Mouse (Mus musculus): ENCODE results near the gene Nat14. TPM values are rescaled to one million over a fixed set of nuclear protein-coding genes. Genes with fewer than 3 reads are reported as not detected.

Gene Nat14
- polyA plus RNA-seq, 1 experiment from 2014 or later, result 4.9 TPM

DNA sequence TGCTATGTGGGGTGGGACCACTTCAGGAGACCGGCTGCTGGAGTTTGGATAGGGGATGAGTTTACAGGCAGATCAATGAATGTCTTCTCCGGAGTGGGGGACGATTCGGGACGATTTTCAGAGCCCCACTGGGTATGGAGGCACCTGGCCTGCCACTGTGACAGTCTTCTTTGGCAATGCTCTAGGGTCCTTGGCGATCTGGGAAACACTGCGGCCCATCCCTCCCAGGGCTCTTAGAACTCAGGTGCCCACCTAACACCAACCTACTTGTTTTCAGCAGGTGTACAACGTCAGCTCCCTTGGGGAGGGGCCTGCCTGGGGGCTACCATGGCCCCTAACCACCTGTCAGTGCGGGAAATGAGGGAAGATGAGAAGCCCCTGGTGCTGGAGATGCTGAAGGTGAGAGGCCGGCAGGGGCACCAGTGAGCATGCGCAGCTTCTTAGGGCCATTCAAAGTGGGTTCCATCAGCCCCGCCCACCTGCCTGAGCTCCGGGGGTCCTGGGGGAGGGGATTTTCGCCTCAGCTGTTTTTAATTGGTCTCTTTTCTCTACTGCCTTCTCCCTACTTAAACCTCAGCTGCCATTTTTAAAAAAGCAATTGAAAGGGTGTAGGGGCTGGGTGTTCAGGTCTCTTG, 1.2 kb downstream of the Nat14 start:
- H3K36me3 ChIP-seq, result peaks cover 37% of the 10 kb centered on the region
- peak overlapping the region; percentile 56 for H3K4me3 ChIP-seq
- 1% methylated on average over 14 of the region's 14 CpGs for WGBS
- H3K9me3 ChIP-seq (replicated peaks), result 0 out of 2 replicates have a peak, but pooled peaks cover 1% of the 10 kb centered on the region
- H3K4me1 ChIP-seq, result peaks cover 84% of the 10 kb centered on the region
- peak overlapping the region; percentile 89 for H3K27ac ChIP-seq
- DNase-seq (ENCODE audit: low spot score), result peak; percentile 87
- no peaks in the 10 kb centered on the region for H3K27me3 ChIP-seq (ENCODE audit: low read depth, poor library complexity, severe bottlenecking)

DNA sequence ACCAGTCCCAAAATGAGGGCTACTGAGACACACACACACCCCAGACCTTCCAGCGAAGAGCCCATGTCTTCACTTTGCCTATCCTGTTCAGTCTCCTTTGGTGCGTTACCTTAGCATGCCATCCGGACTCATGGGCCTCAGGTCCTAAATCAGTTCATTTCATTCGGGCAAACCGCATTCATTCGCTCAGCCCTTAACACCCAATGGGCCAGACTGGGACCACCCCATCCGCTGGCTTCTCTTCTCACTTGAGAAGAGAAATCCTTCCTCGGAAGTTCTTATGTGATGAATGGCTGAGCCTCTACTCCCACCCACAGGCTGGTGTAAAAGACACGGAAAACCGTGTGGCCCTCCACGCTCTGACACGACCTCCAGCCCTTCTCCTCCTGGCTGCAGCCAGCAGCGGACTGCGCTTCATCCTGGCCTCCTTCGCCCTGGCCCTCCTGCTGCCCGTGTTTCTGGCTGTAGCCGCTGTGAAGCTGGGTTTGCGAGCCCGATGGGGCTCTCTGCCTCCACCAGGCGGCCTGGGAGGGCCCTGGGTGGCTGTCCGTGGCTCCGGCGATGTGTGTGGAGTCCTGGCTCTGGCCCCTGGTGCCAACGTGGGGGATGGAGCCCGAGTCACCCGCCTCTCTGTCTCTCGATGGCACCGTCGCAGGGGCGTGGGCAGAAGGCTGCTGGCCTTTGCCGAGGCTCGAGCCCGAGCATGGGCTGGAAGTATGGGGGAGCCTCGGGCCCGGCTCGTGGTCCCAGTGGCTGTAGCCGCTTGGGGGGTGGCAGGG, 1.9 kb downstream of the Nat14 start:
- Histone ChIP-seq H3K36me3 (peaks cover 30% of the 10 kb centered on the region), H3K9me3 (replicated peaks) (0 out of 2 replicates have a peak, but pooled peaks cover 1% of the 10 kb centered on the region), H3K27me3 (ENCODE audit: low read depth, poor library complexity, severe bottlenecking) (no peaks in the 10 kb centered on the region), H3K4me3 (peak overlapping the region; percentile 56), H3K4me1 (peaks cover 87% of the 10 kb centered on the region), H3K27ac (peak overlapping the region; percentile 89)
- peak; percentile 69 for DNase-seq (ENCODE audit: low spot score)
- 3% methylated on average over 37 of the region's 37 CpGs for WGBS

DNA sequence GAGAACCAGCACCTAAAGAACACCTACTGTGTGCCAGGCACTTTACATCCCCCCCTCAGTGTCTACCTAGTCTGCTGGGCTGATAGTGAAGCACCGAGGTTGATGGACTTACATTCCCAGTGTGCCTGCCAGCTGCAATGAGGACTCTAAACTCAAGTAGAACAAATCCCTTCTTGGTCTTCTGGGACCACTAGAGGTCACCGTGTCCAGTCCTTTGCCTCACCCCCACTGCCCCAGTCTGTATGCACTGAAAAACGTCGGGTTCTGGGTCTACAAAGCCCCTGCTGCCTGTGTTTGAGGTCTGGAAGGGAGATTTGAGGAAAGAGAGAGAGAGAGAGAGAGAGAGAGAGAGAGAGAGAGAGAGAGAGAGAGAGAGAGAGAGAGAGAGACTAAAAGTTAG, 2.7 kb downstream of the Nat14 start:
- Histone ChIP-seq H3K27ac (peak overlapping the region; percentile 89), H3K36me3 (peaks cover 23% of the 10 kb centered on the region), H3K27me3 (ENCODE audit: low read depth, poor library complexity, severe bottlenecking) (no peaks in the 10 kb centered on the region), H3K4me1 (peaks cover 87% of the 10 kb centered on the region), H3K9me3 (replicated peaks) (0 out of 2 replicates have a peak, but pooled peaks cover 1% of the 10 kb centered on the region), H3K4me3 (peak overlapping the region; percentile 56)
- DNase-seq (ENCODE audit: low spot score), result peak; percentile 51
- 2% methylated on average over 4 of the region's 4 CpGs for WGBS

DNA sequence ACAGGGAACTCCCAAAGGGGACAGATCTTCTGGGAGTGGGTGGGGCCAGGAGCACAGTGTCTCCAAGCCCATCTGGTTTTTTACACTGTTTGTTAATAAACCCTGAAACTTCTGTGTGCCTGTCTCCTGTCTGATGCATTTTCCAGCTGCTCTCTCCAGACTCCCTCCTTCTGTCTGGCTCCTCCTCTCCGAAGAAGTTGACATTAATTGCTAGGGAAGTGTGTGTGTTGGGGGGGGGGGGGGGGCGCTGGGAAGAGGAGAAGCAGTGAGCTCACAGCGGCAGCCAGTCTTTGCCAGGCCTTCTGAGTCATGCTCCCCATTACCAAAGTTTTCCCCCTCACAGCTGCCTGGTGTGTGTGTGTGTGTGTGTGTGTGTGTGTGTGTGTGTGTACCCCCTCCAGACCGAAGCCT, 3.1 kb downstream of the Nat14 start:
- peak overlapping the region; percentile 89 for H3K27ac ChIP-seq
- peak overlapping the region; percentile 56 for H3K4me3 ChIP-seq
- peaks cover 85% of the 10 kb centered on the region for H3K4me1 ChIP-seq
- 6% methylated on average over 3 of the region's 4 CpGs for WGBS
- H3K9me3 ChIP-seq (replicated peaks), result 0 out of 2 replicates have a peak, but pooled peaks cover 1% of the 10 kb centered on the region
- DNase-seq (ENCODE audit: low spot score), result peak; percentile 63
- H3K36me3 ChIP-seq, result peaks cover 19% of the 10 kb centered on the region
- H3K27me3 ChIP-seq (ENCODE audit: low read depth, poor library complexity, severe bottlenecking), result no peaks in the 10 kb centered on the region

DNA sequence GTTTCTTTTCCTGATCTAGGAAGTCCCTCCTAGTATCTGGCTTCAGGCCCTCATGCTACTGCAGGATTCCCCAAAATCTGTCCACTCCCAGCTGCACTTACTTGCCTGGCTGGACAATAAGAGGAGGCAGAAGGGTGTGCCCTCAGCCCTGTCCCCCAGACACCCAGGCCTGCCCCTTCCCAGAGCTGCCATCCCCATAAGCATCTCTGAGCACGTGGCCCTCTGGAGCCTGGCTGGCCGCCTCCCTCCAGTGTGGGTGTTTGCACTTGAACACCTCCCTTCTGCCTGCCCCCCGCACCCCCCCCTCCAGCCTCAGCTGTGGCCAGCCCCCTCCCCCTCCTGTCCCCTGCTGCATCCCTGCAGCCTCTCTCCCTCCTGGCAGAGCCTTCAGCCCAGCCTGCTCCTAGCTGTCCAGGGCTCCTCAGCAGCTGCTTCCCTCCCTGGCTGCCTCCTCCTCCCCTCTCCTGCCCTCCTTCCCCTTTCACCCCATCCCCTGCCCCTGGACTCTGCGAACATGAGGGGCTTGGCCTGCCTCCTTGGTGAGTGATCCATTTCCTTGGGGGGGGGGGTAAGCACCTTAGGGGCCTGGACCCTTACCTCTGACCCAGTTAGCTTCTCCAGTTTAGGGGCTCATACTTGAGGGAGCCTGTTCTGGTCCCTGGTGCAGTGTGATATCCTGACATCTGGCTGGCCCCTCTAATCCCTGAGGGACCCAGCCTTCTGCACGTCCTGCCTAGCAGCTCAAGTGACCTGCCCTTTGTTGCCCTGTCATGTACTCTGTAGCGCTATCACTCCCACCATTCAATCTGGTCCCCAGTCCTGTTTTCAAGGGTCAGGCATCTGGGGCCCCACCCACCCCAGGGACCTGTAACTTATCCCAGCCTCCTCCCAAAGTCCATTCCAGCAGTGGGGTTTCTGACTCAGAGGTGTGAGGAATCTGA, 3.9 kb downstream of the Nat14 start, which contains the start of gene Ssc5d:
Gene Ssc5d (plus strand): TSS at position 345 of the 941 bp plus-strand sequence.
- peaks cover 77% of the 10 kb centered on the region for H3K4me1 ChIP-seq
- peak within 1 kb of the TSS; percentile 56 for H3K4me3 ChIP-seq
- H3K9me3 ChIP-seq (replicated peaks), result no peaks in the 10 kb centered on the region
- H3K36me3 ChIP-seq, result peaks cover 11% of the 10 kb centered on the region
- 11% methylated on average over 6 of the region's 6 CpGs for WGBS
- peak; percentile 60 for DNase-seq (ENCODE audit: low spot score)
- no peaks in the 10 kb centered on the region for H3K27me3 ChIP-seq (ENCODE audit: low read depth, poor library complexity, severe bottlenecking)
- H3K27ac ChIP-seq, result peak within 1 kb of the TSS; percentile 89

DNA sequence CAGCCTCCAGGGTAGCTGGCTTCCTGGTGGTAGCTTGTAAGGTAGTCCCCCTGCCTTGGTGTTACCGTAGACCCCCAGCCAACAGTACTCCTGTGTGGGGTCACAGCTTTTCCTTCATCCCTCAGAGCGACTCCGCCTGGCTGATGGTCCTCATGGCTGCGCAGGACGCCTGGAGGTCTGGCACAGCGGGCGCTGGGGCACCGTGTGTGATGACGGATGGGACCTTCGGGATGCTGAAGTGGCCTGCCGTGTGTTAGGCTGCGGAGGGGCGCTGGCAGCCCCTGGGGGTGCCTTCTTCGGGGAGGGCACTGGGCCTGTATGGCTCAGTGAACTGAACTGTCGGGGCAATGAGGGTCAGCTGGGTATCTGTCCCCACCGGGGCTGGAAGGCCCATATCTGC, 5.0 kb downstream of the Nat14 start:
- peak overlapping the region; percentile 9; the same call in 1 of the 2 replicates for H3K4me3 ChIP-seq
- no peaks in the 10 kb centered on the region for H3K9me3 ChIP-seq (replicated peaks)
- H3K4me1 ChIP-seq, result peaks cover 66% of the 10 kb centered on the region
- H3K27me3 ChIP-seq (ENCODE audit: low read depth, poor library complexity, severe bottlenecking), result no peaks in the 10 kb centered on the region
- no peak for DNase-seq (ENCODE audit: low spot score)
- WGBS, result 66% methylated on average over 16 of the region's 16 CpGs
- H3K36me3 ChIP-seq, result no peaks in the 10 kb centered on the region
- H3K27ac ChIP-seq, result peak overlapping the region; percentile 89

DNA sequence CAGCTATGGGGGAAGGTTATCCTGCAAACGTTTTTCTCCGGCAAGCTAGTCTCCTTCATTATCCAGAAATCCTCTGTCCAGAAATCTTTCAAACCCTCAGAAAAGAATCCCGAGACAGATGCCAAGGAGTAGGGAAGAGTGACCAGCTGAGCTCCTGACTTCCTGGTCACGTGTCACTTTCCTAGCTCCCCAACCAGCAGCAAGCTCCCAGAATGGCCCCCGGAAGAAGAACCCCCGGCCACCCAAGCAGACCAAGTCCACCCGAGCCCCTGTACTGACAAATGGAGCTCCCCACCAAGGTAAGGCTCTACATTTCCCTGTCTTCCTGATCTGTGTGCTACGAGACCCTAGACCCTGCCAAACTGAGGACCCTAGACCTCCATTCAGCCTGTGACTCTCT, 5.9 kb downstream of the Nat14 start:
- H3K4me1 ChIP-seq, result peaks cover 57% of the 10 kb centered on the region
- H3K27me3 ChIP-seq (ENCODE audit: low read depth, poor library complexity, severe bottlenecking), result no peaks in the 10 kb centered on the region
- no peaks in the 10 kb centered on the region for H3K36me3 ChIP-seq
- no peaks in the 10 kb centered on the region for H3K9me3 ChIP-seq (replicated peaks)
- no peak overlapping the region for H3K4me3 ChIP-seq
- peak overlapping the region; percentile 89 for H3K27ac ChIP-seq
- WGBS, result 66% methylated on average over 8 of the region's 8 CpGs
- no peak for DNase-seq (ENCODE audit: low spot score)

DNA sequence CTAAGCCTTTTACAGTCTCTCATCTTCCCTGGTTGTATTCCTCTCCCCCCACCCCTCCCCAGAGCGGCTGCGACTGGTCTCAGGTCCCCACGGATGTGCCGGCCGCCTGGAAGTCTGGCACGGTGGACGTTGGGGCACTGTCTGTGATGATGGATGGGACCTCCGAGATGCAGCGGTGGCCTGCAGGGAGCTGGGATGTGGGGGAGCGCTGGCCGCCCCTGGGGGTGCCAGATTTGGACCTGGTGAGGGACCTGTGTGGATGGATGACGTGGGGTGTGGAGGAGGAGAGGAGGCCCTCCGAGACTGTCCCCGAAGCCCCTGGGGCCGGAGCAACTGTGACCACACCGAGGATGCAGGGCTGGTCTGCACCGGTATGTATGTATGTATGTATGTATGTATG, 6.5 kb downstream of the Nat14 start:
- no peak for DNase-seq (ENCODE audit: low spot score)
- no peaks in the 10 kb centered on the region for H3K9me3 ChIP-seq (replicated peaks)
- H3K4me1 ChIP-seq, result peaks cover 51% of the 10 kb centered on the region
- no peaks in the 10 kb centered on the region for H3K27me3 ChIP-seq (ENCODE audit: low read depth, poor library complexity, severe bottlenecking)
- H3K4me3 ChIP-seq, result no peak overlapping the region
- H3K27ac ChIP-seq, result peak overlapping the region; percentile 39; the same call in 1 of the 2 replicates
- WGBS, result 61% methylated on average over 17 of the region's 17 CpGs
- no peaks in the 10 kb centered on the region for H3K36me3 ChIP-seq

DNA sequence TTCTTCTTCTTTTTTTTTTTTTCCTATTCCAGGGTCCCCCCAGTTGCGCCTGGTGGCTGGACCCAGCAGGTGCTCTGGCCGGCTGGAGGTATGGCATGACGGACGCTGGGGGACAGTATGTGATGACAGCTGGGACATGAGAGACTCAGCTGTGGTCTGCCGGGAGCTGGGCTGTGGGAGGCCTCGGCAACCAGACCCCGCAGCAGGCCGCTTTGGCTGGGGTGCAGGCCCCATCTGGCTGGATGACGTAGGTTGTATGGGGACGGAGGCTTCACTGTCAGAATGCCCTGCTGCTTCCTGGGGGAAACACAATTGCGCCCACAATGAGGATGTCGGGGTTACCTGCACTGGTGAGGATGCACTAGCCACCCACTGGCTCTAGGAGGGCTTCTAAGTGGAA, 11.3 kb downstream of the Nat14 start:
- WGBS, result 78% methylated on average over 12 of the region's 12 CpGs
- no peak for DNase-seq (ENCODE audit: low spot score)
- H3K27ac ChIP-seq, result no peak overlapping the region
- H3K27me3 ChIP-seq (ENCODE audit: low read depth, poor library complexity, severe bottlenecking), result no peaks in the 10 kb centered on the region
- peaks cover 3% of the 10 kb centered on the region; the same call in 1 of the 2 replicates for H3K4me1 ChIP-seq
- H3K36me3 ChIP-seq, result no peaks in the 10 kb centered on the region
- H3K4me3 ChIP-seq, result no peak overlapping the region
- no peaks in the 10 kb centered on the region for H3K9me3 ChIP-seq (replicated peaks)

DNA sequence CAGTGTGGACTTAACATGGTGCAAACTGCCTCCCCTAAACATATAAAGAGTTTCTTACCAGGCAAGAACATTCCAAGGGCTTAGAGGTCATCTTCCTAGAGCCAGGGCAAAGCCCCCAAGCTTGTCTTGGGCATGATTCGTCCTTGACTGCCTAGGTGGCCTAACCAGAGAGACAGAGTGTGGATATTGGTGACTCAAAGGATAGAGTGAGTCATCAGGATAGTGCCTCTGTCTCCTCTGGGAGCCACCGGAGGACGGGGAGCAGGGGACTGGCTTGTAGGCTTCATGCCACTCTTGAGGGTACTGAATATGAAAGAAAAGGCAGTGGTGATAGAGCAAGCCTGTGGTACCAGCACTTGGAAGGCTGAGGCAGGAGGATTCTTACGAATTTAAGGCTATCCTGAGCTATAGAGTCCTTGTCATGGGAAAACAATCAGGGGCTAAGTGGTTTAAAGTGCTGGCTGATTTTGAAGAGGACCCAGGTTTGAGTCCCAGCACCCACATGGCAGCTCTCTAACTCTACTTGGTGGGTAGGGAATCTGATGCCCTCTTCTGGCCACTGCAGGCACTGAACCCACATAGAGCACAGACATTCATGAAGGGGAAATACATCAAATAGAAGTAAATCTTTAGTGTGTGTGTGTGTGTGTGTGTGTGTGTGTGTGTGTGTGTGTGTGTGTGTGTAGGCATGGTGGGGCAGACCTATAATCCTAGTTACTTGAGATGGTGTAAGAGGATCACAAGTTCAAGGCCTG, 12.5 kb downstream of the Nat14 start:
- Histone ChIP-seq H3K27me3 (ENCODE audit: low read depth, poor library complexity, severe bottlenecking) (no peaks in the 10 kb centered on the region), H3K4me3 (no peak overlapping the region), H3K36me3 (no peaks in the 10 kb centered on the region), H3K9me3 (replicated peaks) (no peaks in the 10 kb centered on the region), H3K27ac (no peak overlapping the region), H3K4me1 (no peaks in the 10 kb centered on the region)
- WGBS, result 81% methylated on average over 4 of the region's 4 CpGs
- no peak for DNase-seq (ENCODE audit: low spot score)

DNA sequence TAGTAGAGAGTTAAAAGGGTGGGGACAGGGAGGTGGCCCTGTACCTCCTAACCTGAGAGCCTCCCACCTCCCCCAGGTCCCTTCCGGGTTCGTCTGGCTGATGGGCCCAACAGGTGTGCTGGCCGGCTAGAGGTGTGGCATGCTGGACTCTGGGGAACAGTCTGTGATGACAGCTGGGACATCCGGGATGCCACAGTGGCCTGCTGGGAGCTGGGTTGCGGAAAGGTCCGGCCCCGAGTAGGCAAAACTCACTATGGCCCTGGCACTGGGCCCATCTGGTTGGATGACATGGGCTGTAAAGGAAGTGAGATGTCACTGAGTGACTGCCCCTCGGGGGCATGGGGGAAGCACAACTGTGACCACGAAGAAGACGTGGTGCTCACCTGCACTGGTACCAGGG, 15.0 kb downstream of the Nat14 start:
- H3K27ac ChIP-seq, result 0 out of 2 replicates have a peak overlapping the region, but pooled peaks have one; percentile 2
- no peaks in the 10 kb centered on the region for H3K36me3 ChIP-seq
- WGBS, result 84% methylated on average over 10 of the region's 10 CpGs
- no peaks in the 10 kb centered on the region for H3K9me3 ChIP-seq (replicated peaks)
- H3K4me1 ChIP-seq, result no peaks in the 10 kb centered on the region
- H3K4me3 ChIP-seq, result no peak overlapping the region
- no peaks in the 10 kb centered on the region for H3K27me3 ChIP-seq (ENCODE audit: low read depth, poor library complexity, severe bottlenecking)
- no peak for DNase-seq (ENCODE audit: low spot score)

DNA sequence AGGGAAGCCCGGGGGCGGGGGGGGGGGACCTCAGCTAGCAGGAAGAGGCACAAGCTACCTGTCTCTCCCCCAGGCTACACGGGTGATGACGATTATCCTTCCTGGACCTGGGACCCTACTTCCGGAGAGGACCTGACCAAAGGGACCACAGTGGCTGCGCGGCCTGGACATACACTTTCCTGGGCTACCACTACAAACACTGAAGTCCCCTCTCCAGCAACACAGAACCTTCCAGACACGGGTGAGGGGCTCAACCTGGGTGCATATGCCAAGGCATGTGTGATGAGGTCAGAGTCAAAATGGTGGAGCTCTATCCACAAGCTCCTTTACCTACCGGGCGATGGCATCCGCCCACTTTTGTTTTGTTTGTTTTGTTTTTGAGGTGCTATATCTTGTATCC, 15.6 kb downstream of the Nat14 start:
- no peak overlapping the region for H3K27ac ChIP-seq
- no peaks in the 10 kb centered on the region for H3K27me3 ChIP-seq (ENCODE audit: low read depth, poor library complexity, severe bottlenecking)
- no peaks in the 10 kb centered on the region for H3K4me1 ChIP-seq
- 80% methylated on average over 11 of the region's 11 CpGs for WGBS
- H3K4me3 ChIP-seq, result no peak overlapping the region
- H3K36me3 ChIP-seq, result no peaks in the 10 kb centered on the region
- no peaks in the 10 kb centered on the region for H3K9me3 ChIP-seq (replicated peaks)
- DNase-seq (ENCODE audit: low spot score), result no peak
